Mouse (Mus musculus) intestine, embryonic 14.5 days (tissue): ENCODE results near the gene Dnajc5. TPM values are rescaled to one million over a fixed set of nuclear protein-coding genes. Genes with fewer than 3 reads are reported as not detected.

Experiments used
- ATAC-seq: fragments of 200-750 bp; cut with Nextera tagmentation; replicated peaks from 2 replicates; pipeline ENCODE4 v1.8.0; 2017; ENCODE audit warnings: low read depth, moderate number of reproducible peaks, moderate TSS enrichment, moderate library complexity; ENCODE audit not compliant: low FRiP score, low TSS enrichment
- DNase-seq: peaks from one replicate; pipeline ENCODE4 v3.0.0-alpha.2; 2018; ENCODE audit warnings: low spot score
- H3K27ac ChIP-seq: fragments of 300-500 bp; sonication (generic); 2 replicates; pipeline ENCODE4 v1.5.1; 2014; ENCODE audit warnings: low read depth, mild to moderate bottlenecking, control low read depth
- H3K27me3 ChIP-seq: fragments of 300-500 bp; sonication (generic); replicated peaks from 2 replicates; pipeline ENCODE4 v1.6.1; 2014; ENCODE audit warnings: low read length, control low read depth; ENCODE audit not compliant: control insufficient read depth, insufficient read depth
- H3K36me3 ChIP-seq: fragments of 300-500 bp; sonication (generic); 2 replicates; pipeline ENCODE4 v1.6.1; 2014; ENCODE audit warnings: low read length, control low read depth; ENCODE audit not compliant: control insufficient read depth, insufficient read depth
- H3K4me1 ChIP-seq: fragments of 300-500 bp; sonication (generic); replicated peaks from 2 replicates; pipeline ENCODE4 v1.6.1; 2014; ENCODE audit warnings: low read length, control low read depth, mixed read lengths; ENCODE audit not compliant: control insufficient read depth, insufficient read depth
- H3K4me2 ChIP-seq: fragments of 300-500 bp; sonication (generic); 2 replicates; pipeline ENCODE4 v1.6.1; 2014; ENCODE audit warnings: low read length
- H3K4me3 ChIP-seq: fragments of 300-500 bp; sonication (generic); 2 replicates; pipeline ENCODE4 v1.5.1; 2014; ENCODE audit warnings: low read depth, low read length, control low read depth, mixed read lengths
- H3K9ac ChIP-seq: fragments of 300-500 bp; sonication (generic); 2 replicates; pipeline ENCODE4 v1.6.1; 2014; ENCODE audit warnings: mild to moderate bottlenecking, low read length
- H3K9me3 ChIP-seq: fragments of 300-500 bp; sonication (generic); 2 replicates; pipeline ENCODE4 v1.6.1; 2016; ENCODE audit warnings: low read length, control low read depth; ENCODE audit not compliant: control insufficient read depth
- WGBS: fragments of 180-500 bp; shearing (Covaris S2); extraction: QIAGEN DNeasy Blood & Tissue Kit; methylation state at CpG from one replicate; pipeline ENCODE4 v1.1.7; 2014; 5-methylcytosine and 5-hydroxymethylcytosine counted together
- polyA plus RNA-seq: library from polyadenylated mRNA; unstranded; fragments of >200 nt; fragmentation: Nextera tagmentation; extraction: Ambion mirVana; gene quantifications from 2 replicates; pipeline ENCODE4 v1.2.1, GENCODE M21; 2014

The Dnajc5 gene
- polyA plus RNA-seq, 1 experiment from 2014 or later: 79.8 TPM

DNA sequence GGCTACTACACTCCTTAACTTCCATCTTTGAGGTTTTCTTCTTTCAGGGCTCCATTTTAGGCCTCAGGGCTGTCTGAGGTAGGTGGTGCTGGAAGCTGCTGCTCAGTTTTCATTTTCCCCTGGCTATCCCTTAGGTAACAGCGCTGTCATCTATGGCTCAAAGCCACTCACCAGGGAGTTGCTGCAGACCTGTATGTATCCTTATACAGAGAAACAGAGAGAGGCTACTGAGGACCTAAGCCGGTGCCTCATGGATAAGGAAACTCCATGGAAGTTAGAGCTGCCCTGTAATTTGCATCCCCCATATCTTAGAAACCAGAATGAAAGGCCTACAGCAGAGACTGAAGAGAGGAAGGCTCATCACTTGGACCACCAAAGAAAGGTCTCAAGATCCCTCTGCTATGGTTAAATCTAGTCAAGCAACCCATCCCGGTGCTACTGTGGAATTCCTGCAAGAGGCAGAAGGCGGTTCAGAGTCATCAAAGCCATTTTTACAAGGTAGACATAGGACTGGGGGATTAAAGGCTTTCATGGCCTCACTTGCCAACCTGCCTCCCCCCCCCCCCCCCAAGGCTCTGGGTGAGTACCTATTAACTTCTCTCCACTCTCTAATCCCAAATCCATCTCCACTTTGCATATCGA, 60.0 kb downstream of the Dnajc5 start:
- DNase-seq (peak; percentile 44), ATAC-seq (no peak)
- peaks cover 19% of the 10 kb centered on the region for H3K36me3 ChIP-seq
- H3K9ac ChIP-seq: 0 out of 2 replicates have a peak overlapping the region, but pooled peaks have one; percentile 15
- no peaks in the 10 kb centered on the region for H3K27me3 ChIP-seq
- no peaks in the 10 kb centered on the region for H3K9me3 ChIP-seq
- H3K4me2 ChIP-seq: peak overlapping the region; percentile 93
- H3K27ac ChIP-seq: no peak overlapping the region
- 75% methylated on average over 5 of the region's 5 CpGs for WGBS
- peak overlapping the region; percentile 79 for H3K4me3 ChIP-seq
- peaks cover 24% of the 10 kb centered on the region for H3K4me1 ChIP-seq

- peak overlapping the region; percentile 90 for H3K27ac ChIP-seq
- WGBS: under 1% methylated on average over 11 of the region's 11 CpGs
- peak overlapping the region; percentile 82 for H3K9ac ChIP-seq
- H3K4me2 ChIP-seq: peak overlapping the region; percentile 93
- H3K4me1 ChIP-seq: peaks cover 24% of the 10 kb centered on the region
- ATAC-seq: peak; percentile 82
- peaks cover 26% of the 10 kb centered on the region for H3K36me3 ChIP-seq
- H3K9me3 ChIP-seq: no peaks in the 10 kb centered on the region
- H3K27me3 ChIP-seq: no peaks in the 10 kb centered on the region
- H3K4me3 ChIP-seq: peak overlapping the region; percentile 79
- DNase-seq: peak; percentile 89
These were observed 60.7 kb downstream of the Dnajc5 start for GRCm38 (mm10) chr2:181581016-181581401.

DNA sequence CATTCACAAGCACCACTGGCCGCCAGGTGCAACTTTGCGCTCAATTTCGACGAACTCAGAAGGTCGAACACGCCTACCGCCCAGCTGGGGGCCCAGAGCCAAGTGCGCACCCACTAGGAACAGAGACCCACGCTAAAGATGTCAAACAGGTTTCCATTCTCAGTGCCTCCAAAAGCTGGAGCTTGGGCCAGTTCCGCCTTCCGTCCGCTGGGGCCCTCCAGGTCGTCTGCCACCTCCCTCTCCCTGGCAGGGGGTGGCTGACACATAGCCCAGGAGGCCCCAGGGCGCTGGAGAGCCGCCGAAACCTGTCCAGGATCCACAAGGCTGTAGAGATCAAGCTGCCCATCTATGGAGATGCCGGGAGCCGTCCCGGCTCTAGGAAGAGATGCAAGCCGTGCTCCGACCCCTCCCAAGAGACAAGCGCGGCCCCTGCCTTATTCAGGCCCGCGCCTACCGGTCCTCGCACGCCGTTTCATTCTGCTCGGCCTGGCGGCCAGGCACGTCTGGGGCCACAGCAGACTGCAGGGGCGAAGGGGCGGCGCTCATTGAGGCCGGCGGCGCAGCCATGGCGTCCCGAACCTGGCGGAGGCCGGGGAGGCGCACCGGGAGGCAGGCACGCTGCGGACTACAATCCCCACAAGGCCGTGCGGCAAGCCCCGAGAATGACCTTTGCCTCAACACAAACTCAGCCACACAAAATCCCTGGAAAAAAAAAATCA, 61.3 kb downstream of the Dnajc5 start:
- DNase-seq: peak; percentile 90
- H3K4me1 ChIP-seq: peaks cover 24% of the 10 kb centered on the region
- peak overlapping the region; percentile 90 for H3K27ac ChIP-seq
- H3K27me3 ChIP-seq: no peaks in the 10 kb centered on the region
- H3K4me3 ChIP-seq: peak overlapping the region; percentile 79
- peaks cover 32% of the 10 kb centered on the region for H3K36me3 ChIP-seq
- WGBS: under 1% methylated on average over 49 of the region's 49 CpGs
- peak; percentile 74 for ATAC-seq
- H3K9ac ChIP-seq: peak overlapping the region; percentile 82
- H3K4me2 ChIP-seq: peak overlapping the region; percentile 93
- H3K9me3 ChIP-seq: no peaks in the 10 kb centered on the region

GRCm38 (mm10) chr2:181582358-181582757, 62.1 kb downstream of the Dnajc5 start:
- Histone ChIP-seq H3K36me3 (peaks cover 40% of the 10 kb centered on the region), H3K4me3 (no peak overlapping the region; the same call in 1 of the 2 replicates)
- no peak for ATAC-seq

DNA sequence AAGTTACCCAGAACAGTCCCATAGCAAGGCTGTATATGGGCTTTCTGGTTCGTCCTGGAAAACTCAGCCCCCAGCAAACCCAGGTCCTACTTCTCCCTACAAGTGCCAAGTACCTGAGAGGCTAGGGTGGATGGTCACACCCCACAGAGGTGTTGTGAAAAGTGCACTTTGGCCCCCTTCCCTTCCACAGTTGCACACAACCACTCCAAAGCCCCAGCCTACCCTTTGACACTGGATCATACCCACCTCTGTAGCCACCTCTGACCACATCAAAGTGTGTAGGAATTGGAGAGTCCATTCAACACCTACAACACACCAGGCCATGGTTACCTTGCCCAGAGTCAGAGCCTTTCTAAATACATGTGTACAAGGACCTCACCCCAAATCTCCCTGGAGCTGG, 62.7 kb downstream of the Dnajc5 start:
- Histone ChIP-seq H3K4me3 (no peak overlapping the region), H3K36me3 (peaks cover 44% of the 10 kb centered on the region), H3K9ac (no peak overlapping the region), H3K4me1 (peaks cover 24% of the 10 kb centered on the region), H3K27me3 (no peaks in the 10 kb centered on the region), H3K9me3 (no peaks in the 10 kb centered on the region), H3K27ac (no peak overlapping the region), H3K4me2 (no peak overlapping the region)
- ATAC-seq (no peak), DNase-seq (peak; percentile 41)
- WGBS: 88% methylated on average over 1 of the region's 1 CpGs

More at GRCm38 (mm10) chr2:181582358-181582757, 62.1 kb downstream of the Dnajc5 start:
- Histone ChIP-seq H3K9ac (no peak overlapping the region), H3K4me1 (peaks cover 24% of the 10 kb centered on the region), H3K9me3 (no peaks in the 10 kb centered on the region), H3K27me3 (no peaks in the 10 kb centered on the region), H3K27ac (no peak overlapping the region), H3K4me2 (peak overlapping the region; percentile 93)
- no peak for DNase-seq
- 64% methylated on average over 2 of the region's 2 CpGs for WGBS

- ATAC-seq: no peak
- Histone ChIP-seq H3K36me3 (peaks cover 52% of the 10 kb centered on the region), H3K4me1 (peaks cover 21% of the 10 kb centered on the region)
These were observed 63.4 kb downstream of the Dnajc5 start for GRCm38 (mm10) chr2:181583460-181584257.

DNA sequence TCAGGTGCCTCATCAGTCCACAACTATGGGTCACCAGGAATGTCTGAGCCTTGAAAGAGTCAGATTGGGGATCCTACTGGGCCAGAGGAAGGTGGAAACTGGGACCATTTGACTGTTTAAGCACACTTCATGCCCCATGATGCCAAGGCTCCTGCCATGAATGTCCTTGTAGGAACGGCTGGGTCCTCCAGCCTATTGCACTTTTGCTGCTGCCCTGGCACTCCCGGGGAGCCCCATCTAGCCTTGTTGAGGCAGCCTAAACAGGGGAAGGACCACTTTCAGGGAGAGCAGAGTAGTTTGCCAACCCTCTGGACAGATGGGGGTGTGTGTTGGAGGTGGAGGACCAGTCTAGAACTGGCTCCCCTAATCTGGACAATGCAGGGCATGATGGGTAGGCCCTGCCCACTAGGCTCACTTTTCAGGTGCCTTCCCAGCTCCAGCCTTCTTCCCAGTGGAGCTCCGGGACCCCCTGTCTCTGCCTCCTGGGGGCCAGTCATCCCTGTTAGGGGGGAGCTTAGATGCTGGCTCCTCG, 64.2 kb downstream of the Dnajc5 start, which contains the start of gene Uckl1:
Gene Uckl1, minus strand, starts transcription at position 482 of the 532 bp plus-strand sequence.
- DNase-seq: peak; percentile 41
- H3K4me2 ChIP-seq: no peak within 1 kb of the TSS
- H3K4me3 ChIP-seq: no peak within 1 kb of the TSS
- no peak within 1 kb of the TSS for H3K9ac ChIP-seq
- no peak within 1 kb of the TSS for H3K27ac ChIP-seq
- peaks cover 13% of the 10 kb centered on the region for H3K4me1 ChIP-seq
- ATAC-seq: no peak
- H3K9me3 ChIP-seq: no peaks in the 10 kb centered on the region
- H3K36me3 ChIP-seq: peaks cover 60% of the 10 kb centered on the region
- H3K27me3 ChIP-seq: no peaks in the 10 kb centered on the region
- WGBS: 89% methylated on average over 4 of the region's 4 CpGs

More at GRCm38 (mm10) chr2:181583460-181584257, 63.4 kb downstream of the Dnajc5 start:
- Histone ChIP-seq H3K27me3 (no peaks in the 10 kb centered on the region), H3K27ac (no peak overlapping the region), H3K9me3 (no peaks in the 10 kb centered on the region), H3K4me2 (no peak overlapping the region), H3K4me3 (no peak overlapping the region), H3K9ac (no peak overlapping the region)
- DNase-seq: peak; percentile 43
- 84% methylated on average over 3 of the region's 3 CpGs for WGBS

GRCm38 (mm10) chr2:181585506-181585905, 65.2 kb downstream of the Dnajc5 start:
- ATAC-seq (no peak), DNase-seq (peak; percentile 28)
- WGBS: 94% methylated on average over 5 of the region's 5 CpGs
- H3K27me3 ChIP-seq: no peaks in the 10 kb centered on the region
- H3K9ac ChIP-seq: no peak overlapping the region
- peaks cover 6% of the 10 kb centered on the region; the same call in 1 of the 2 replicates for H3K4me1 ChIP-seq
- H3K4me3 ChIP-seq: no peak overlapping the region
- H3K4me2 ChIP-seq: no peak overlapping the region
- H3K36me3 ChIP-seq: peaks cover 70% of the 10 kb centered on the region
- H3K27ac ChIP-seq: no peak overlapping the region
- H3K9me3 ChIP-seq: no peaks in the 10 kb centered on the region
